Mouse (Mus musculus) T-helper 2 cell (primary cell): ENCODE data around the gene Slc38a10.

Source experiments
- in situ Hi-C: fragments of 300-600 bp; cut with MboI, MseI; formaldehyde crosslinking; loops from one replicate; pipeline ENCODE4 v1.15.1; 2025; ENCODE audit warnings: high pct_unique_total_duplicates

Slc38a10 gene

GRCm38 (mm10) chr11:120101036-120101435 is 50.1 kb downstream of the Slc38a10 start:
- in situ Hi-C loops: no loop called here

- in situ Hi-C loops: no loop called here
Measured at GRCm38 (mm10) chr11:120098588-120099511, 52.3 kb downstream of the Slc38a10 start, which contains the start of the genes Tepsin and Ndufaf8. Gene Tepsin, minus strand, starts transcription at chr11:120098731. Gene Ndufaf8, plus strand, starts transcription at chr11:120098928.

- in situ Hi-C loops: no loop called here
Measured at GRCm38 (mm10) chr11:120092817-120093591, 58.1 kb downstream of the Slc38a10 start.

- in situ Hi-C loops: no loop called here
Measured at GRCm38 (mm10) chr11:120090661-120091060, 60.5 kb downstream of the Slc38a10 start.

- in situ Hi-C loops: no loop called here
Measured at GRCm38 (mm10) chr11:120086702-120087152, 64.4 kb downstream of the Slc38a10 start, which contains the start of gene Cep131. Gene Cep131, minus strand, starts transcription at chr11:120086827.

- in situ Hi-C loops: no loop called here
Measured at GRCm38 (mm10) chr11:120085891-120086627, 65.1 kb downstream of the Slc38a10 start.

GRCm38 (mm10) chr11:120080282-120080681 is 70.9 kb downstream of the Slc38a10 start:
- in situ Hi-C loops: no loop called here

- in situ Hi-C loops: no loop called here
Measured at GRCm38 (mm10) chr11:120076191-120076590, 75.0 kb downstream of the Slc38a10 start.

GRCm38 (mm10) chr11:120072986-120073647 is 78.0 kb downstream of the Slc38a10 start:
- in situ Hi-C loops: no loop called here

GRCm38 (mm10) chr11:120071731-120072320 is 79.3 kb downstream of the Slc38a10 start:
- in situ Hi-C loops: no loop called here

GRCm38 (mm10) chr11:120071065-120071464 is 80.1 kb downstream of the Slc38a10 start:
- in situ Hi-C loops: no loop called here

- in situ Hi-C loops: no loop called here
Measured at GRCm38 (mm10) chr11:120070286-120070930, 80.7 kb downstream of the Slc38a10 start.

GRCm38 (mm10) chr11:120069261-120069660 is 81.9 kb downstream of the Slc38a10 start:
- in situ Hi-C loops: no loop called here

GRCm38 (mm10) chr11:120067834-120068233 is 83.3 kb downstream of the Slc38a10 start:
- in situ Hi-C loops: no loop called here

GRCm38 (mm10) chr11:120065291-120065690 is 85.9 kb downstream of the Slc38a10 start:
- in situ Hi-C loops: no loop called here

- in situ Hi-C loops: no loop called here
Measured at GRCm38 (mm10) chr11:120064668-120065040, 86.5 kb downstream of the Slc38a10 start.

- in situ Hi-C loops: no loop called here
Measured at GRCm38 (mm10) chr11:120064006-120064667, 87.0 kb downstream of the Slc38a10 start.

- in situ Hi-C loops: no loop called here
Measured at GRCm38 (mm10) chr11:120063326-120063725, 87.8 kb downstream of the Slc38a10 start.

- in situ Hi-C loops: no loop called here
Measured at GRCm38 (mm10) chr11:120060634-120061033, 90.5 kb downstream of the Slc38a10 start.
